Mouse (Mus musculus) embryonic fibroblast, embryonic 13.5 days (primary cell): ENCODE results near the gene Kalrn. TPM values are rescaled to one million over a fixed set of nuclear protein-coding genes. Genes with fewer than 3 reads are reported as not detected.
A peak's percentile ranks its signal among the peaks of the same experiment; 100 is the strongest.

Experiments
- H3K27ac ChIP-seq: 2 replicates; pipeline ENCODE4 v1.5.1; 2012; ENCODE audit warnings: low read length, control low read depth, inconsistent platforms; ENCODE audit not compliant: insufficient read depth
- H3K4me1 ChIP-seq: 2 replicates; pipeline ENCODE4 v1.6.1; 2011; ENCODE audit warnings: low read length; ENCODE audit not compliant: control insufficient read depth, insufficient read depth
- H3K4me3 ChIP-seq: 2 replicates; pipeline ENCODE4 v1.5.1; 2011; ENCODE audit warnings: mild to moderate bottlenecking, control low read depth, low read length; ENCODE audit not compliant: insufficient read depth
- CTCF ChIP-seq: IDR thresholded peaks from 2 replicates; pipeline ENCODE4 v1.5.1; 2011; ENCODE audit warnings: mild to moderate bottlenecking, control low read depth, low read length, moderate library complexity, borderline replicate concordance; ENCODE audit not compliant: insufficient read depth
- POLR2A ChIP-seq: IDR thresholded peaks from 2 replicates; pipeline ENCODE4 v1.6.1; 2011; ENCODE audit warnings: low read depth, mild to moderate bottlenecking, control low read depth, low read length, moderate library complexity
- polyA plus RNA-seq: library from polyadenylated mRNA; stranded (reverse); fragments of >200 nt; gene quantifications from 2 replicates; pipeline ENCODE4 v1.2.4, GENCODE M21; 2011; ENCODE audit warnings: low read depth; ENCODE audit not compliant: missing spikeins, insufficient read length

Kalrn gene
- polyA plus RNA-seq, 1 experiment: 25.5 TPM

GRCm38 (mm10) chr16:34099795-34100194 is 473.5 kb downstream of the Kalrn start:
- H3K4me3 ChIP-seq: no peak overlapping the region

GRCm38 (mm10) chr16:34095548-34096141 is 477.7 kb downstream of the Kalrn start:
- no peak overlapping the region for H3K27ac ChIP-seq
- H3K4me1 ChIP-seq: 0 out of 2 replicates have a peak, but pooled peaks cover 3% of the 10 kb centered on the region
- TF ChIP-seq POLR2A (peak; percentile 69), CTCF (no peak)
- peak overlapping the region; percentile 46 for H3K4me3 ChIP-seq

More at GRCm38 (mm10) chr16:34099795-34100194, 473.5 kb downstream of the Kalrn start:
- H3K27ac ChIP-seq: no peak overlapping the region
- no peak for TF ChIP-seq CTCF
- TF ChIP-seq POLR2A: no peak
- H3K4me1 ChIP-seq: peaks cover 5% of the 10 kb centered on the region; the same call in 1 of the 2 replicates

- Histone ChIP-seq H3K27ac (no peak overlapping the region), H3K4me3 (peak overlapping the region; percentile 46)
- TF ChIP-seq CTCF (no peak), POLR2A (no peak)
Observed at GRCm38 (mm10) chr16:34095093-34095465, 478.3 kb downstream of the Kalrn start.

GRCm38 (mm10) chr16:34094446-34095092 is 478.8 kb downstream of the Kalrn start:
- TF ChIP-seq POLR2A: no peak
- TF ChIP-seq CTCF: no peak
- no peak overlapping the region for H3K27ac ChIP-seq
- peak overlapping the region; percentile 46 for H3K4me3 ChIP-seq
- H3K4me1 ChIP-seq: 0 out of 2 replicates have a peak, but pooled peaks cover 3% of the 10 kb centered on the region

More at GRCm38 (mm10) chr16:34095093-34095465, 478.3 kb downstream of the Kalrn start:
- 0 out of 2 replicates have a peak, but pooled peaks cover 3% of the 10 kb centered on the region for H3K4me1 ChIP-seq

GRCm38 (mm10) chr16:34093734-34094445 is 479.4 kb downstream of the Kalrn start:
- Histone ChIP-seq H3K4me1 (peaks cover 6% of the 10 kb centered on the region), H3K4me3 (peak overlapping the region; percentile 46), H3K27ac (no peak overlapping the region)
- TF ChIP-seq CTCF: no peak
- no peak for TF ChIP-seq POLR2A

GRCm38 (mm10) chr16:34089528-34090095 is 483.7 kb downstream of the Kalrn start:
- no peak overlapping the region for H3K27ac ChIP-seq
- H3K4me3 ChIP-seq: no peak overlapping the region
- H3K4me1 ChIP-seq: peaks cover 7% of the 10 kb centered on the region
- TF ChIP-seq CTCF (no peak), POLR2A (no peak)

- Histone ChIP-seq H3K27ac (no peak overlapping the region), H3K4me1 (peaks cover 7% of the 10 kb centered on the region), H3K4me3 (no peak overlapping the region)
- no peak for TF ChIP-seq CTCF
- no peak for TF ChIP-seq POLR2A
Observed at GRCm38 (mm10) chr16:34089022-34089421, 484.3 kb downstream of the Kalrn start.

GRCm38 (mm10) chr16:34088331-34088730 is 485.0 kb downstream of the Kalrn start:
- peaks cover 7% of the 10 kb centered on the region for H3K4me1 ChIP-seq
- no peak overlapping the region for H3K4me3 ChIP-seq
- no peak overlapping the region for H3K27ac ChIP-seq
- TF ChIP-seq CTCF (no peak), POLR2A (no peak)

- Histone ChIP-seq H3K4me1 (peaks cover 7% of the 10 kb centered on the region), H3K27ac (no peak overlapping the region), H3K4me3 (no peak overlapping the region)
- TF ChIP-seq POLR2A (no peak), CTCF (no peak)
Observed at GRCm38 (mm10) chr16:34084135-34084920, 489.0 kb downstream of the Kalrn start.
